Mouse (Mus musculus): ENCODE results near the gene Fev. TPM values are rescaled to one million over a fixed set of nuclear protein-coding genes. Genes with fewer than 3 reads are reported as not detected.

Fev gene
- not detected for total RNA-seq (2021)
- long read RNA-seq, experiment 1: 0 reads
- long read RNA-seq, experiment 2: 0 reads

- no peak for DNase-seq (ENCODE audit: low spot score in 2 of 2)
Observed at GRCm38 (mm10) chr1:74885369-74886042, at the start of gene Fev. Gene Fev, minus strand, starts transcription at chr1:74885419.

GRCm38 (mm10) chr1:74927621-74928296, 42.5 kb upstream of the Fev start:
- no peak for DNase-seq (ENCODE audit: low spot score in 2 of 2)

GRCm38 (mm10) chr1:74926721-74927120, 41.5 kb upstream of the Fev start:
- DNase-seq (ENCODE audit: low spot score in 2 of 2): peak; percentile 58 to 67

DNA sequence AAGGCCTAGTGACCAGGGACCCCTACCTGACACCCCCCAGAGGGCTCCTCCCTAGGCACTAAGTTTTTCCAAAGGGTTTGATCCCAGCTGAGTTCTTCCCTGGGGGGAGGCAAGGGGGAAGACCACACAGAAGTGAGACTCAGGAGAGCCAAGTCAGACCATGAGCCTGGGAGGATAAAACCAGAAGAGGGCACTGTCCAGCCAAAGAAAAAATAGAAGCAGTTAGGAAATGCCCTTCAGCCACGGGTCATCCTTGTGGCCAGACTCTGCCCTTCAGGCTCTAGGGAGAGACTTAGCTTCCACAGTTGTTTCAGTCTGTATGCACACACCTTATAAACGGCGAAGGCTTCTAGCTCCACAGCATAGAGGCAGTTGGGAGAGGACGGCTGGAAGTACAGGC, 39.2 kb upstream of the Fev start:
- DNase-seq (ENCODE audit: low spot score in 2 of 2): no peak

DNA sequence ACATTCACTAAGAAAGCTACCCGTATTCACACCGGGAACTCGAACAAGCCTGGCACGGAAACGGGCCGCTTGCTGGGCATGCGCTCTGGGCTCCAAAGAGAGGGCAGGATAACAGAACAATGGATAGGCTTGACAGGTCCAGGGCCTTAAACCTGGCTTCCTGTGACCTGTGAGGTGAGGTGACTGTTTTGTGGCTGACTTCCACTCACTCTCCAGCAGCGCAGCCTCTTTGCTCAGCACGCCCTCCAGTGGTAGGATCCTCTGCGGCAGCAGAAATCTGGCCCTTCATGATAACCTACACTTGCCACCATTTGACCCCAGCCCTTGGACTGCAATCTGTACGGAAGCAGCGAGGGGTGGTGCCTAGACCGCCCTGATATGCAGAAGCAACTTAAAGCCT, 30.5 kb upstream of the Fev start:
- no peak for DNase-seq (ENCODE audit: low spot score in 2 of 2)

DNA sequence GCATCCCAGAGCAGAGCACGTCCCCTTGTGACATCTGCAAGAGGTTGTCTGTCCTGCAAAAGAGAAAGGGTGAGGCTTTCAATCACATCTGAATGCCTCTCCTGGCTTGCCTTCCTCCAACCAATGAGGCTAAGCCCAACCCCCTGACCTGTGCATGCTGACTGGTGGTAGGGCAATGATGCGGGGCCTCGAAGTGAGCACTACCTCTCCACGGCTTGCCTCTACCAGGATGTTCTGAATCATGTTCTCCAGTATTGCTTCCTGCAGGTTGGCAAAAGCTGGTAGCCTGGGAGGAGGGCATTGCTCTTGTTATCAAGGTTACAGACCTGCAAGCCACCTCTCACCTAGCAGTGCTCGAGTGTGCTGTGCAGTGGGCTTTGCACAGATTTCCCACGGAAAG, 17.0 kb upstream of the Fev start:
- DNase-seq (ENCODE audit: low spot score in 2 of 2): no peak

- DNase-seq (ENCODE audit: low spot score in 2 of 2): peak; percentile 62 to 79
Observed at GRCm38 (mm10) chr1:74901686-74902085, 16.5 kb upstream of the Fev start.

DNA sequence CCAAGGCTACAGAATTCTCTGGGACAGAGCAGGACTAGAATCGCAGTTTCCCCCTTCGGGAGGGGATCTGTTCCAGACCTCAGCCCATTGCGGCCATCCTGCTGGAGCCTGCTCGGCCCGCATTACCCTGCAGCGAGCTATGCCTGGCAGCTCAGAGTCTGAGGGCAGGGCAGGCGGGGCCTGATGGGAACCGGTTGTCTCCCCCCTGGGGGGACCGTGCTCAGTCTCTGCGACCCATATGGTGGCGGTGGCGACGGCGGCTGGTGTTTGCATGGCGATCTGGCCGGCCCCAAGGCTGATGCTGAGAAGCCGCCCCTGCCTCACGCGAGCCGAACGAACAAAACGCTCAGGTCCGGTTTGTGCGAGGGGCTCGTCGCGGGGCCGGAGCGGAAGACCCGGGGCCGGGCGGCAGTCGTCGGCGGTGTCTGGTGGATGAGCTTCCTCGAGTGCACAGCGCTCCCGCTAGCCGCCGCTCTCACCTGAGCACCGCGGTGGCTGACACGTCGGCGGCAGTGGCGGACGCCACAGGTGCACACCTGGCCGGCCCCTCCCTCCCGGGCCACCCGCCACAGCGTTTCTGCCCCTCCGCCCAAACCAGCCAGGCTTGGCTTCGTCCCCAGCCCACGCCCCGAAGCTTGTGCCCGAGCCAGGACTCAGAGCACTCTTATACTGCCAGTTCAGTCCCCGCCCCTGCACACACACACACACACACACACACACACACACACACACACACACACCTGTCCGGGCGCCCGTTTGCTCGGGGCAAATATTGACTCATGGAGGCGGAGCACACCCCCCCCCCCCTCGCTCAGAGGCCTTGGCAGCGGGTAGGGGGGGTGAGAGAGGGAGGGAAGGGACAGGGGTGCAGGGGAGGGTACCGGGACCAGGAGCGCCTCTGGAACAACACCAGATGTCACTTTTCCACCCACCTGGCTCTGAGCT, 15.4 kb upstream of the Fev start:
- DNase-seq (ENCODE audit: low spot score in 2 of 2): no peak

- DNase-seq (ENCODE audit: low spot score in 2 of 2): no peak
Observed at GRCm38 (mm10) chr1:74898656-74899431, 13.6 kb upstream of the Fev start.

DNA sequence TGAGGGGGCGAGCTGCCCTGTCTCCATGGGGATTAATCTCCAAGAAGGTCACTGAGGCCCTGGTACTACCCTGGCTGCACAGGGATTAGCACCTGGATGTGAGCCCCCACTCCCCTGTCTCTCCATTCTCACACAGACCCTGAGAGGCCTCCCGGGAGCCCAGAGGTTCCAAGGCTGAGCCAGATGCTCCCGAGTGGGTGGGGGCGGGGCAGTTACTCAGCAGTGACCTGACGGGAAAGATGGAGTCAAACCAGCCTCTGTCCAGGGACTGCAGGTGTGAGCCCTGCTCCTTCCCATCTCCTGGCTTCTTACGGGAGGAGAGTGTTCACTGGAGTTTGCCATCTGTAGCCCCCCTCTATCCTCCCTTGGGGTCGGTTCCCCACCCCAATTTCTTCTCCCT, 12.8 kb upstream of the Fev start:
- no peak for DNase-seq (ENCODE audit: low spot score in 2 of 2)

- peak; percentile 70 to 77 for DNase-seq (ENCODE audit: low spot score in 2 of 2)
Observed at GRCm38 (mm10) chr1:74894966-74895365, 9.7 kb upstream of the Fev start.

- DNase-seq (ENCODE audit: low spot score in 2 of 2): peak; percentile 45 to 46
Observed at GRCm38 (mm10) chr1:74893134-74893855, 8.1 kb upstream of the Fev start, which contains the start of gene Cryba2. Gene Cryba2, minus strand, starts transcription at chr1:74893143.

- no peak for DNase-seq (ENCODE audit: low spot score in 2 of 2)
Observed at GRCm38 (mm10) chr1:74892351-74893133, 7.3 kb upstream of the Fev start.

DNA sequence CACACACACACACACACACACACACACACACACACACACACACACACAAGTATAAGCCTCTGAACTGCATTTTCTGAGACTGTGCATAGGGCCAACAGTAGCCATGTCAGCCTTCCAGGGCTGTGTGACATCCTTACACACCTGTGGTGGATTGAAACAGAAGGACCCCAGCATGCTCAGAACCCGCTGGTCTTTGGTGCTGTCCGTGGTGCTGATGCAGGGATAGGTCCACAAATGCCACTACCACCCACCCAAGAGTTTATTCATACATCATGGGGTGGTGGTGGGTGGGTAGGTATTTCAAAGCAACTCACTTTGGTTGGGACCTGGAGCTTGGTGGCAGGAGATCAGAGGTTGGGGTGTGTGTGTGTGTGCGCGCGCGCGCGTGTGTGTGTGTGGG, 6.3 kb upstream of the Fev start:
- DNase-seq (ENCODE audit: low spot score in 2 of 2): no peak

DNA sequence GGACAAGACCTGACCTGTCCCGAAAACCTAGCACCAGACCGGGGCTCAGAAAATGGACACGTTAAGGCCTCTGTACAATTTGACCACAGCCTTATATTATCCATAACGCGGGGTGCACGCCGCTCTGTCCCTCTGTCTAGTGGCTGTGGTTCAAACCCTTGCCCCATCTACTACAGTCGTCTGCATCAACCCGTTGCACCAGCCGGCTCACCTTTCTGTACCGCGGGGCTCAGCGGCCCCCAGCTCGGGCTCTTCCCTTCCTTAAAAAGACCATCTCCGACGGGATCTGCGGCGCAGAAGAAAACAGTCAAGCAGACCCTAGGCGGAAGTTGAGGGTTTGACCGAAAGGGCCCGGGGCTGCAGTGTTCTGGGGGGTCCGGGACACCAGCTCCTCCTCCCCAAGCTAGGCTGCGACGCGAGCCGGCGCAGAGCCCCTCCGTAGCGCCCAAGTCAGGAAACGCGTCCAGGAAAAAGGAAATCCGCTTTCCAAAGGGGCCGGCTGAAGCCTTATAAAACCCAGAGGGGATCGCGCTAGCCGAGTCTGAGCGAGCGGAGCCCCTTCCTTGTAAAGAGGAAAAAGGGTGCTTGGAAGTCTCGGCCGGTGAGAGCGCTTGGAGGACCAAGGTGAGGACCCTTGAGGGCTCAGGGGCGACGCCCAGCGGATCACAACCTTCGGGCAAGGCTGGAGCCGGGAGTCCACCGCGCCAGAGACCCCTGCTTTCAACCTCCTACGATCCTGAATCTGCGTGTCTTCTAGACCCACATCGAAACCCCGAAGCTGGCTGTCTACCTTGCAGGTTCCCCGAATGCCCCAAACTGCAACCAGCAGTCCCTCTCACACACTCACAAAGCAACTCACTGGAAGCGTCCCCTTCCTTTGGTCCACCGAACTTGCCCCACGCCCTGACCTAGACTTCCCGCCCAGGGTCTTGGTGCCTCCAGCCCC, 750 bp downstream of the Fev start:
- no peak for DNase-seq (ENCODE audit: low spot score in 2 of 2)

- DNase-seq (ENCODE audit: low spot score in 2 of 2): no peak
Observed at GRCm38 (mm10) chr1:74883441-74883840, 1.8 kb downstream of the Fev start.

GRCm38 (mm10) chr1:74882828-74883227, 2.4 kb downstream of the Fev start:
- no peak for DNase-seq (ENCODE audit: low spot score in 2 of 2)

DNA sequence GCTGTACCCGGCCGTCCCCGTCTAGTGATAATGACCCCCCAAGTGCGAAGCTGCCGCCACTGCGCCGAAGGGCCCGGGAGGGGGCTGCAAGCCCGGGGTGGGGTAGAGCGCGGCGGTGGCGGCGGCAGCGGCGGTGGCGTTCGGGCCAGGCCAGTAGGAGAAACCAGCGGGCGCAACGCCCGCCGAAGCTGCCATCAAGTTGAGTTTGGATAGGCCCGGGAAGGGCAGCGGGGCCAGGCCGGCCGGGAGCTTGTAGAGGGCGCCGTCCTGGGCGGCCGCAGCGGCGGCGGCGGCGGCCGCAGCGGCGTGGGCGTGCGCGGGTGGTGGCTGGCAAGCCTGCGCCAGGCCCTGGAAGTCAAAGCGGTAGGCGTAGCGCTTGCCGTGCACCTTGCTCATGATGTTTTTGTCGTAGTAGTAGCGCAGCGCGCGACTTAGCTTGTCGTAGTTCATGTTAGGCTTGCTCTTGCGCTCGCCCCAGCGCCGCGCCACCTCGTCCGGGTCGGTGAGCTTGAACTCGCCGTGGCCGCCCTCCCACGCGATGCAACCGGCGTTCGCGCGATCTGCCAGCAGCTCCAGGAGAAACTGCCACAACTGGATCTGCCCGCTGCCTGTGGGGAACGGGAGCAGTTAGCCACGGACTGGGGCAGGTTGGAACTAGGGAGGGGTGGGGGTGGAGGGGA, 3.0 kb downstream of the Fev start:
- DNase-seq (ENCODE audit: low spot score in 2 of 2): no peak
